Comparison of ENCODE assay signal across 12 mouse cellular contexts in genomic region chr7:16057136-16057534, GRCm38 (mm10). TPM values are rescaled to one million over a fixed set of nuclear protein-coding genes. Genes with fewer than 3 reads are reported as not detected.
DNase-seq lines count a peak whose midpoint lies in the region; ATAC-seq and TF ChIP-seq lines count a peak whose summit lies in the region.
"Had no signal": no experiment of that assay in that cellular context is flagged by ENCODE, and none has a peak within 500 bp of the region (broad histone marks: within the 10 kb centered on the region; RNA-seq: fewer than 3 reads in every experiment).

No protein-coding gene starts in this region.

- H3K4me2 ChIP-seq in liver, postnatal 0 days (ENCODE audit: low read depth, low read length) = no peak overlapping the region
- no peak overlapping the region for H3K4me2 ChIP-seq in liver, embryonic 11.5 days
- H3K4me2 ChIP-seq in intestine, embryonic 15.5 days (replicated peaks) = no peak overlapping the region
- no peak overlapping the region for H3K4me2 ChIP-seq in stomach, embryonic 15.5 days
- H3K4me2 ChIP-seq: heart, embryonic 11.5 days; liver, embryonic 15.5 days; neural tube, embryonic 12.5 days had no signal

- DNase-seq in liver, postnatal 0 days = no peak
- no peak for DNase-seq in liver, embryonic 11.5 days (ENCODE audit: low spot score)
- DNase-seq in cerebellum, adult 11-12 months = no peak
- DNase-seq in gastrocnemius, adult 18-20 months (ENCODE audit: low spot score) = no peak

- no peaks in the 10 kb centered on the region for H3K9me3 ChIP-seq in liver, postnatal 0 days (ENCODE audit: low read length)
- peaks cover 10% of the 10 kb centered on the region for H3K9me3 ChIP-seq in liver, embryonic 11.5 days (ENCODE audit: control insufficient read depth, low read length)
- peaks cover 4% of the 10 kb centered on the region; the same call in 1 of the 2 replicates for H3K9me3 ChIP-seq in intestine, embryonic 15.5 days
- H3K9me3 ChIP-seq in stomach, embryonic 15.5 days = no peaks in the 10 kb centered on the region

- WGBS in liver, postnatal 0 days (ENCODE audit: insufficient replicate concordance) = 38% methylated on average over 2 of the region's 2 CpGs
- 53% methylated on average over 2 of the region's 2 CpGs for WGBS in liver, embryonic 11.5 days
- WGBS in intestine, embryonic 15.5 days = 36% methylated on average over 2 of the region's 2 CpGs
- WGBS in stomach, embryonic 15.5 days = 41% methylated on average over 2 of the region's 2 CpGs

- TF ChIP-seq EP300 in liver, postnatal 0 days (IDR thresholded peaks at IDR 0.05; ENCODE audit: low read depth) = no peak

- no peak overlapping the region for H3K9ac ChIP-seq in liver, postnatal 0 days (replicated peaks)
- H3K9ac ChIP-seq in liver, embryonic 11.5 days (ENCODE audit: low read depth, low read length) = no peak overlapping the region
- H3K9ac ChIP-seq in intestine, embryonic 15.5 days = no peak overlapping the region
- no peak overlapping the region for H3K9ac ChIP-seq in stomach, embryonic 15.5 days
- H3K9ac ChIP-seq: liver, embryonic 15.5 days; neural tube, embryonic 12.5 days had no signal

- peaks cover 12% of the 10 kb centered on the region for H3K4me1 ChIP-seq in liver, postnatal 0 days (ENCODE audit: insufficient read depth)
- H3K4me1 ChIP-seq in liver, embryonic 11.5 days (replicated peaks; ENCODE audit: control insufficient read depth, insufficient read depth, low read length) = peaks cover 2% of the 10 kb centered on the region; the same call in 1 of the 2 replicates
- H3K4me1 ChIP-seq in intestine, embryonic 15.5 days (replicated peaks) = 0 out of 2 replicates have a peak, but pooled peaks cover 4% of the 10 kb centered on the region
- H3K4me1 ChIP-seq in stomach, embryonic 15.5 days = peaks cover 4% of the 10 kb centered on the region; the same call in 1 of the 2 replicates

- no peaks in the 10 kb centered on the region for H3K27me3 ChIP-seq in liver, postnatal 0 days (ENCODE audit: insufficient read depth, low read length)
- H3K27me3 ChIP-seq in liver, embryonic 11.5 days (replicated peaks; ENCODE audit: control insufficient read depth, insufficient read depth, low read length) = peaks cover 18% of the 10 kb centered on the region
- H3K27me3 ChIP-seq in intestine, embryonic 15.5 days (replicated peaks) = peaks cover 13% of the 10 kb centered on the region
- H3K27me3 ChIP-seq in stomach, embryonic 15.5 days (replicated peaks) = peaks cover 9% of the 10 kb centered on the region; the same call in 1 of the 2 replicates

- H3K36me3 ChIP-seq in liver, postnatal 0 days (replicated peaks; ENCODE audit: insufficient read depth, low read length) = no peaks in the 10 kb centered on the region
- no peaks in the 10 kb centered on the region for H3K36me3 ChIP-seq in liver, embryonic 11.5 days (ENCODE audit: control insufficient read depth, insufficient read depth, low read length)
- no peaks in the 10 kb centered on the region for H3K36me3 ChIP-seq in intestine, embryonic 15.5 days
- H3K36me3 ChIP-seq in stomach, embryonic 15.5 days = no peaks in the 10 kb centered on the region
- H3K36me3 ChIP-seq: liver, embryonic 15.5 days; neural tube, embryonic 12.5 days had no signal

- peak overlapping the region; percentile 46 for H3K27ac ChIP-seq in liver, postnatal 0 days (ENCODE audit: low read depth)
- no peak overlapping the region for H3K27ac ChIP-seq in liver, embryonic 11.5 days (ENCODE audit: low read depth, low read length)
- no peak overlapping the region for H3K27ac ChIP-seq in intestine, embryonic 15.5 days
- peak overlapping the region; percentile 31; the same call in 1 of the 2 replicates for H3K27ac ChIP-seq in stomach, embryonic 15.5 days
- H3K27ac ChIP-seq: hindbrain, postnatal 0 days; liver, embryonic 15.5 days; neural tube, embryonic 12.5 days had no signal

- no peak for ATAC-seq in liver, postnatal 0 days
- ATAC-seq in liver, embryonic 11.5 days (replicated peaks; ENCODE audit: low FRiP score) = no peak
- peak; percentile 76 for ATAC-seq in CD4-positive, CD25-positive, alpha-beta regulatory T cell, adult 4 months
- ATAC-seq in intestine, embryonic 15.5 days = 0 out of 2 replicates have a peak, but pooled peaks have one; percentile 21
- ATAC-seq in stomach, embryonic 15.5 days (ENCODE audit: insufficient read depth, low FRiP score, low read depth) = peak; percentile 21; the same call in 1 of the 2 replicates
- ATAC-seq in megakaryocyte-erythroid progenitor cell, adult 5-6 weeks (replicated peaks; ENCODE audit: low FRiP score, low TSS enrichment, poor library complexity, severe bottlenecking) = no peak
- ATAC-seq: hindbrain, postnatal 0 days had no signal

- TF ChIP-seq CTCF in liver, postnatal 0 days (IDR thresholded peaks at IDR 0.05; ENCODE audit: low read depth) = no peak

- no peak overlapping the region for H3K4me3 ChIP-seq in liver, postnatal 0 days (ENCODE audit: low read depth, low read length)
- H3K4me3 ChIP-seq in liver, embryonic 11.5 days (ENCODE audit: low read depth, low read length) = no peak overlapping the region
- no peak overlapping the region for H3K4me3 ChIP-seq in intestine, embryonic 15.5 days (replicated peaks)
- no peak overlapping the region for H3K4me3 ChIP-seq in stomach, embryonic 15.5 days (replicated peaks)
- H3K4me3 ChIP-seq: liver, embryonic 15.5 days; neural tube, embryonic 12.5 days had no signal

RNA-seq across cellular contexts. Expression of gene Zfp541, which starts 4.5 kb away (rescaled TPM):
- not detected in 2 replicates for polyA plus RNA-seq in liver, postnatal 0 days (2015; fragmentation: Nextera tagmentation; extraction: Ambion mirVana)
- polyA plus RNA-seq in liver, embryonic 11.5 days (2014; fragmentation: Nextera tagmentation; extraction: Ambion mirVana) = not detected in 2 replicates
- not detected for polyA plus RNA-seq in CD4-positive, CD25-positive, alpha-beta regulatory T cell, adult 4 months (2017; shearing (Covaris generic))
- polyA plus RNA-seq in intestine, embryonic 15.5 days (2015; fragmentation: Nextera tagmentation; extraction: Ambion mirVana) = 0.03 and 0.06 TPM in 2 replicates
- polyA plus RNA-seq in stomach, embryonic 15.5 days (2015; fragmentation: Nextera tagmentation; extraction: Ambion mirVana) = 0.04 and 0.10 TPM in 2 replicates
- total RNA-seq in megakaryocyte-erythroid progenitor cell, adult 5-6 weeks (2014; fragmentation: Nextera tagmentation) = not detected in 2 replicates
- not detected in 2 replicates for total RNA-seq in megakaryocyte-erythroid progenitor cell, adult 5-6 weeks (2017)
- total RNA-seq in gastrocnemius, adult 18-20 months (2021) = not detected
- polyA plus RNA-seq: heart, embryonic 11.5 days; liver, embryonic 15.5 days had no signal

RNA-seq across cellular contexts. Expression of gene Bicra, which starts 9.4 kb away (rescaled TPM):
- 0.95 and 1.0 TPM in 2 replicates for polyA plus RNA-seq in liver, postnatal 0 days (2015; fragmentation: Nextera tagmentation; extraction: Ambion mirVana)
- polyA plus RNA-seq in liver, embryonic 11.5 days (2014; fragmentation: Nextera tagmentation; extraction: Ambion mirVana) = 5.3 and 7.3 TPM in 2 replicates
- polyA plus RNA-seq in CD4-positive, CD25-positive, alpha-beta regulatory T cell, adult 4 months (2017; shearing (Covaris generic)) = 1 to 10 TPM; 3.6 to 3.9 TPM
- 4.9 and 5.4 TPM in 2 replicates for polyA plus RNA-seq in intestine, embryonic 15.5 days (2015; fragmentation: Nextera tagmentation; extraction: Ambion mirVana)
- 5.8 and 7.2 TPM in 2 replicates for polyA plus RNA-seq in stomach, embryonic 15.5 days (2015; fragmentation: Nextera tagmentation; extraction: Ambion mirVana)
- 12.6 and 21.3 TPM in 2 replicates for total RNA-seq in megakaryocyte-erythroid progenitor cell, adult 5-6 weeks (2014; fragmentation: Nextera tagmentation)
- 0.15 and 1.8 TPM in 2 replicates for total RNA-seq in megakaryocyte-erythroid progenitor cell, adult 5-6 weeks (2017)
- total RNA-seq in gastrocnemius, adult 18-20 months (2021) = 1 to 10 TPM; 5.5 to 6.6 TPM

RNA-seq across cellular contexts. Expression of gene Napa, which starts 41.1 kb away (rescaled TPM):
- 96.6 and 105 TPM in 2 replicates for polyA plus RNA-seq in liver, postnatal 0 days (2015; fragmentation: Nextera tagmentation; extraction: Ambion mirVana)
- polyA plus RNA-seq in liver, embryonic 11.5 days (2014; fragmentation: Nextera tagmentation; extraction: Ambion mirVana) = 167 and 174 TPM in 2 replicates
- polyA plus RNA-seq in CD4-positive, CD25-positive, alpha-beta regulatory T cell, adult 4 months (2017; shearing (Covaris generic)) = 100 to 1,000 TPM; 198 to 297 TPM
- 186 and 194 TPM in 2 replicates for polyA plus RNA-seq in intestine, embryonic 15.5 days (2015; fragmentation: Nextera tagmentation; extraction: Ambion mirVana)
- 175 and 176 TPM in 2 replicates for polyA plus RNA-seq in stomach, embryonic 15.5 days (2015; fragmentation: Nextera tagmentation; extraction: Ambion mirVana)
- total RNA-seq in megakaryocyte-erythroid progenitor cell, adult 5-6 weeks (2014; fragmentation: Nextera tagmentation) = 92.2 and 111 TPM in 2 replicates
- 41.1 and 49.5 TPM in 2 replicates for total RNA-seq in megakaryocyte-erythroid progenitor cell, adult 5-6 weeks (2017)
- total RNA-seq in gastrocnemius, adult 18-20 months (2021) = 100 to 1,000 TPM; 101 to 131 TPM

Comparison
In these comparisons a context has a peak if more than half of its experiments do, and no peak if none do; other contexts are left out.
1. H3K27ac ChIP-seq: peak in liver, postnatal 0 days (single experiment) and stomach, embryonic 15.5 days (single experiment); none in liver, embryonic 11.5 days (single experiment) and intestine, embryonic 15.5 days (single experiment).
2. ATAC-seq: peak in CD4-positive, CD25-positive, alpha-beta regulatory T cell, adult 4 months (single experiment), intestine, embryonic 15.5 days (single experiment) and stomach, embryonic 15.5 days (single experiment); none in liver, postnatal 0 days (single experiment), liver, embryonic 11.5 days (single experiment) and megakaryocyte-erythroid progenitor cell, adult 5-6 weeks (single experiment).